Mouse (Mus musculus) spleen, adult 12 weeks (tissue): ENCODE data around the gene Ccr1.

ENCODE experiments used
- DNase-seq: peaks from one replicate; pipeline ENCODE4 v3.0.0; 2022; ENCODE audit warnings: low spot score

Gene Ccr1

GRCm38 (mm10) chr9:123953551-123953950 is 14.9 kb downstream of the Ccr1 start:
- DNase-seq, result no peak

GRCm38 (mm10) chr9:123951176-123951575 is 17.3 kb downstream of the Ccr1 start:
- no peak for DNase-seq

GRCm38 (mm10) chr9:123949432-123949831 is 19.1 kb downstream of the Ccr1 start:
- no peak for DNase-seq

GRCm38 (mm10) chr9:123947815-123948214 is 20.7 kb downstream of the Ccr1 start:
- no peak for DNase-seq

- no peak for DNase-seq
These were observed 26.5 kb downstream of the Ccr1 start for GRCm38 (mm10) chr9:123942025-123942424.

GRCm38 (mm10) chr9:123941316-123941715 is 27.2 kb downstream of the Ccr1 start:
- DNase-seq, result no peak

GRCm38 (mm10) chr9:123940628-123941027 is 27.9 kb downstream of the Ccr1 start:
- no peak for DNase-seq

GRCm38 (mm10) chr9:123940168-123940567 is 28.3 kb downstream of the Ccr1 start:
- DNase-seq, result no peak

- DNase-seq, result no peak
These were observed 30.5 kb downstream of the Ccr1 start for GRCm38 (mm10) chr9:123937989-123938388.

GRCm38 (mm10) chr9:123936604-123937280 is 31.8 kb downstream of the Ccr1 start:
- DNase-seq, result peak; percentile 25

GRCm38 (mm10) chr9:123935776-123936175 is 32.7 kb downstream of the Ccr1 start:
- peak; percentile 12 for DNase-seq

- DNase-seq, result no peak
These were observed 33.1 kb downstream of the Ccr1 start for GRCm38 (mm10) chr9:123935346-123935745.

GRCm38 (mm10) chr9:123933716-123934445 is 34.6 kb downstream of the Ccr1 start:
- DNase-seq, result no peak

- no peak for DNase-seq
These were observed 35.4 kb downstream of the Ccr1 start for GRCm38 (mm10) chr9:123932911-123933675.

- peak; percentile 62 for DNase-seq
These were observed 36.5 kb downstream of the Ccr1 start for GRCm38 (mm10) chr9:123931761-123932700.

- no peak for DNase-seq
These were observed 37.6 kb downstream of the Ccr1 start for GRCm38 (mm10) chr9:123930926-123931325.

GRCm38 (mm10) chr9:123930476-123930875 is 38.0 kb downstream of the Ccr1 start:
- peak; percentile 40 for DNase-seq

GRCm38 (mm10) chr9:123929936-123930335 is 38.6 kb downstream of the Ccr1 start:
- no peak for DNase-seq

- peak; percentile 74 for DNase-seq
These were observed 39.7 kb downstream of the Ccr1 start for GRCm38 (mm10) chr9:123928759-123929246.

- DNase-seq, result peak; percentile 63
These were observed 40.3 kb downstream of the Ccr1 start for GRCm38 (mm10) chr9:123928118-123928758.
